Mouse (Mus musculus) c-Kit-positive CD71-positive TER-119-negative erythroid progenitor cells, embryonic 14.5 days (primary cell): ENCODE results near the gene Sult5a1.
"Not testable (repeated sequence)": the region's sequence is repeated elsewhere in the genome, so short reads cannot be mapped to it uniquely, and the experiment has no call there.

Experiments used
- DNase-seq: peaks from one replicate; pipeline ENCODE4 v3.0.0-alpha.2; 2013; ENCODE audit warnings: low read depth

The Sult5a1 gene

DNA sequence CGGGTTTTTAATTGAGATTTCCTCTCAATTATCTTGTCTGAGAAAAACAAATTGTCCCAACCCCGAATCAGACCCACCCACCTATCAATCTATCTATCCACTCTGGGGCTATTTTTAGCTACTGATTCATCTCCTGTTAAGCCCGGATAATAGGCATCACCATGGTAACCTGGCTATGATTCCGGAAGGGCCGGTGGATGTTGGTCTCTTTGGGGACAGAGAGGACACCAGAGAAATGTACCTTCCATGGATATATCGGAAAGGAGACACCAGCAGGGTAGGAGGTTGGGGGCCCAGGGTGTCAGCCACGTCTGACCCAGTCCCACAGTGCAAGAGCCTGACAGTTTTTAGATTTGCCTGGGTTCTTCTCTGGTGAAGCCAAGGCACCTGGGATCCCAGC lies 22.7 kb downstream of the Sult5a1 start:
- no peak for DNase-seq

DNA sequence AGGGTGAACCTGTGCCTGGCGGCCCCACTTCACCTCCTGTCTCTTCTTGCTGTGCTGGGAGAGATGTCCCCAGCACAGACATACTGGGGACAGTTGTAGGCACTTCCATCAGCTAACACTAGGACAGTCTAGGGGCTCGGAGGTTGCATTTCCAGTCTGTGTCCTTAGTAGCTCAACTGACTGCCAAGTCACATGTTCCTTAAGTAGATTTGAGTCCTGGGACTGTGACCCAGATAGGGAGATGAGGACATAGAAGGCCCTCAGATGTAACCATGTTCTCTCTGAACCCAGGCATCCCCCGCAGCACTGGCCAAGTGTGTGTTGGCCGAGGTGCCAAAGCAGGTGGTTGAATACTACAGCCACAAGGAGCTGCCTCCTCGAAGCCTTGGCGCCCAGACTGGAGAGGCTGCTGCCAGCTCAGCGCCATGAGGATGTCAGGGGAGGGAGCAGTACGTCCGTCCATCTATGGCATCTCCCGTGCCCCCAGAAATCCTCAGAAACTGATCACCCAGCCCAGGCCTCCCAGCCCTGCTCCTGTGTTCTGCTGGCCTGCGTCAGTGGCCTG lies 23.9 kb downstream of the Sult5a1 start:
- DNase-seq = no peak

DNA sequence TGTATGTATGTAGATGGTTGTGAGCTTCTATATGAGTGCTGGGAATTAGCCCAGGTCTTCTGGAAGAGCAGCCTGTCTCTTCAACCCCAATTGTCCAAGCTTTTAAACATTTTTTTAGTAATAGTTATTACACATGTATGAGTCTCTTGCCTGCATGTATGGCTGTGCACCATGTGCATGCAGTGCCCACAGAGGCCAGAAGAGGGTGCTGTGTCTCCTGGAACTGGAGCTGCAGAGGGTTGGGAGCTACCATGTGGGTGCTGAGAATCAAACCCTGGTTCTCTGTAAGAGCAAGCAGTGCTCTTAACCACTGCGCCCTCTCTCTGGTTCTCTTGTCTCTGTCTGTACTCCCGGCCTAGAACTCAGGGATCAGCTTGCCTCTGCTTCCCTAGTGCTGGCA lies 25.2 kb downstream of the Sult5a1 start:
- DNase-seq = no peak

DNA sequence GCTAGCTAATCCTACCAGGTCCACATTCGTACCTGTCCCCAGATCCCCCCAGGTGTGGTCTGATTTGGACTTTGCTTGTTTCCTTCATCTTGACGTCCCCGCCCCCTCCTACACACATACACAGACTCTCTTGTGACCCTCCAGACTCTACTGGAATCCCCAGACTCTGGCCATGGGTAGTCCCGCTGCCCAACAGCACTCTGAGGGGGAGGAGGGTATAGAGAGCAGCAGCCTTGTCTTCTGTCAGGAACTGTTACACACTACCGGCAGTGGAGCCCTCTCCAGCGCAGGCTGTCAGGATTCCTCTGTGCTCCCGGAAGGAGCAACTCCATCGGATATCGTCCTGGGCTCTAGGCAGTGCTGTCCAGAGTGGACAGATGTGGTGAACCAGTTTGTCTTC lies 27.1 kb downstream of the Sult5a1 start:
- no peak for DNase-seq

DNA sequence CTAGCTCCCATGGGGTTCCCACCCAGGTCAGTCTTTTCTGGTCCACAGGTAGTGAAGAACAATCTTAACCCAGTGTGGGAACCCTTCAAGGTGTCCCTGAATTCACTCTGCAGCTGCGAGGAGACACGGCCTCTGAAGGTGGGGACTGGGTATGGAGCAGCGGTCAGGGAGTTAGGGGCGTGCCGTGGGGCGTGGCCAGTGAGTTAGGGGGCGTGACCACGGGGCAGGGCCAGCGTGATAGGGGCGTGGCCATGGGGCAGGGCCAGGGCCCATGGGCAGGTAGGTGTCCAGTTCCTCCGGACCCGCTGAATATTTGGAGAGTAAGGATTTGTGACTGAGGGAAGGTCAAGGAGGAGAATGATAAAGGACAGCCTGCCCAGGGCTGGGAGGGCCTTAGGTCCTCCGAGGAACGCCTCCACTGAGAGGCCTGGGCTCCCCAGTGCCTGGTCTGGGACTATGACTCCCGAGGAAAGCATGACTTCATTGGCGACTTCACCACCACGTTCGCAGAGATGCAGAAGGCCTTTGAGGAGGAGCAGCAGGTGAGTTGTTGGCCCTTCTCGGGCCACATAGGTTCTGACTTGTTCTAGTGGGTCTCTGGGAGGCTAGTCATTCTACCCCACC lies 31.8 kb downstream of the Sult5a1 start:
- no peak for DNase-seq

DNA sequence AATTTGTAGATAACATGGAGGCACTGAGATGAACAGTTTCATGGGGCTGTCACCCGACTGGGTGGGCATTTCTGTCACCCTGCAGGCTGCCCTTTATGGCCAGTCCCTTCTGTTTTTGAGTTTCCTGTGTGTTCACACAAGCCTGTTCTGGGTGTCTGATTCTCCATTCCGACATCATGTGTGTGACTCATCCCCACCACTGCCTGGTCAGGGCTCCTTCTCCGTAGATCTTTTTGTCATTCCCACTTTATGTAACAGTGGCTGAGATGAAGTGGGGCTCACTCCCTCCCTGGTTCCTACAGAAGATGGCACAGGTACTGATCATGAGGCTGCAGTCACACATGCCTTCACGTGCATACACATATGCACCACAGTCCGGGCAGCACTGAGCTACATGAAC lies 35.4 kb downstream of the Sult5a1 start:
- no peak for DNase-seq

DNA sequence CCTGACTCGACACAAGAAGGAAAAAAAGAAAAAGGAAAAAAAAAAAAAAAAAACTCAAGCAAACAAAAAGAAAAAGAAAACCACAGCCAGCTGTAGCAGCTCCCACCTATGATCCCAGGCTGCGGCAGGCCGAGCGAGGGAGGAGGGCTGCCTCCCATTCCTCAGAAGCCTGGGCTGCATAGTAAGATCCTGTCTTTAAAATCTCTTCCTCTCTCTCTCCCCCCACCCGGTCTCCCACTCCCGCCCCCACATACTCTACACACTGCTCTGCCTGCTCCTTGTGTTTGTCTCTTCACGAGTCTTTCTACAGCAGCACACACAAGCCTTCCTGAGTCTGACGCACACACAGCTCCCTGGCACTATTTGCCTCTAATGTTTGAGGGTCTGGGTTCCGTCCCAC lies 36.1 kb downstream of the Sult5a1 start:
- DNase-seq = no peak

DNA sequence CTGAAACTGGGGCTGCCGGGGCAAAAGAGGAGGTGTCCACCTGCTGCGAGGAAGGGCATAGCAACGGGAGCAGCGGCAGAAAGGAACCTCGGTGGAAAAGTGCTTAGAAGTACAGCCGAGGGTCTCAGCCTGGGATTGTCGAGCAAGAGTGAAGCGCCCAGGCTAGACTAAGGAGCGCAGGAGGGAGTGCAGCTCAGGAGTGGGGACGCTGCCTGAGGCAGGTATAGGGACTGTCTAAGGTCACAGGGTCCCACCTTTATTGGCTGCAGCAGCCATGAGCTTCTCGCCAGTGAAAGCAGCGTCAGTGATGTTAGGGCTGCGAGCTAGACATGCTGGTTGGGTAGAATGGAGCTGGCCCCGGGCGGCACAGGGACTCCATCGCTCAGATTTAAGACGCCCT lies 40.4 kb downstream of the Sult5a1 start:
- DNase-seq = no peak

DNA sequence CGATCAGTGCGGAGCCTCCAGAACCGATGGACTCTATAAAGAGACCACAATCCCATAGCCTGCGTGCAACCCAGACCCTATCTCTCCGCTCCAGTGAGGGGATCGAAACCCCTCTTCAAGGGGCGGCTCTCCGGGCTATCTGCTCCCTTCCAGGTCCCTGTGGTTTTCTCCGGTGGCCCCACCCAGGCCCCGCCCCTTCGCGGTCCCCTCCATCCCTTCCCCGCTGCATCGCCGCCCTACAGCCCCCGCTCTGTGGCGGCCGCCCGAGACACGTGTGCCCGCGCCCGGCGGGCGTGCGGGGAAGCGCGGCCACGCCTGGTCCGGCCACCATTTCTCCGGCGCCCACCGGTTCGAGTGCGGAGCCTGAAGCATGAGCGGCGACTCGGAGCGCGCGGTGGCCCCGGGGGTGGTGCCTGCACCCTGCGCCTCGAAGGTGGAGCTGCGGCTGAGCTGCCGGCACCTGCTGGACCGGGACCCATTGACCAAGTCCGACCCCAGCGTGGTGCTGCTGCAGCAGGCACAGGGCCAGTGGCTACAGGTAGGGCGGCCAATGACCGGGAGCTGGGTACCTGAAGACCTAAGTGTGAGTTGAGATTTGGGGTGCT lies 40.9 kb downstream of the Sult5a1 start, which contains the start of gene Cpne7:
TSS of gene Cpne7 (plus strand) at position 248 of the 605 bp plus-strand sequence.
- no peak for DNase-seq

DNA sequence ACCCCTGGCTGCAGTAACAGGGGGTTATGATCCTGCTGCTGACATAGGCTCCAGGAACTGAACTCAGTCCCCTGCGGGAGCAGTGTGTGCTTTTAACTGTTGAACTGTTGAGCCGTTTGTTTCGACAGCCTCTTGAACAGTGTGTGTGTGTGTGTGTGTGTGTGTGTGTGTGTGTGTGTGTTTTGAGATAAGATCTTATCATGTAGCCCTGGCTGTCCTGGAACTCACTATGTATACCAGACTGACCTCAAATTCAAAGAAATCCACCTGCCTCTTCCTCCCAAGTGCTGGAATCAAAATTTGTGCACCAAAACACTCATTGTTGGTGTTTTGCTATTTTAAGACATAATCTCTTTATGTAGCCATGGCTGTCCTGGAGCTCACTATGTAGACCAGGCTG lies 43.5 kb downstream of the Sult5a1 start:
- no peak for DNase-seq

DNA sequence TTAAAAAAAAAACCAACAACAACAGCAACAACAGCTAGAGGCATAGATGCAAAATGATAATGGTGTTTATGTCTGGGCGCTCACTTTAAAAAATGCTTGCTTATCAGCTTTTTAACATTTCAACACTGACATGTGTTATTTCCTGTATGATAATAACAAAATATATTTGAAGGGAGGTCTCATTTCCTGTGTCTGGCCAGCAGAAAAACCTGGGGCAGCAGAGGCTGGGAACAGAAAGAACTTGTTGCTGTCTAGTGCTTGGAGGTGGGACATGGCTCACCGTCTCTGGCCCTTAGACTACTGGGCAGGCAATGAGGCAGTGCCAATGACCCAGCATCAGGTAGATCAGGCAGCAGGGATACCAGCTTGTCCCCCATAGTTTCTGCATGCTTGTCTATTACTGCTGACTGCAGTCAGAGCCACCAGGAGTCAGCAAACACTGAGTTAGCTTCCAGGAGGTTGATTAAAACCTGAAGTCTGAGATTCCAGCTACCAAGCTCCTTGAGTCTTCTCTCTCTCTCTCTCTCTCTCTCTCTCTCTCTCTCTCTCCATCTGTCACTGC lies 44.1 kb downstream of the Sult5a1 start:
- no peak for DNase-seq

DNA sequence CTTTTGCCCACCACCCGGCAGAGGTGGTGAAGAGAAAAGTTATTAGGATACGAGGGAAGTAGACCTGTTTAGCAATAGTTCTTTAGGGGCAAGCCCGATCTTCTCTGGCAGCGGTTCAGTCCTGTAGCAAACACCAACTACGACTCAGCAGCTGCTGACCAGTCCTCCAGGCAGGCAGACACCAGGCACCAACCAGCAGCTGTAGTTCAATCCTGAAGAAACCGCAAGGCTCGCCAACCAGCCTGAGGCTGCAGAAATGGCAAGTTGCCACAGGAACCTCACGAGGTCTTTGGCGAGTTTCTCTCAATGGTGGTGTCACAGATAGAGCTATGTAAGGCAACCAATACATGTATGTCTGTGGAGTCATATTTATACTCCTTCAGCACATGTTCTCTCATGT lies 45.2 kb downstream of the Sult5a1 start:
- no peak for DNase-seq

DNA sequence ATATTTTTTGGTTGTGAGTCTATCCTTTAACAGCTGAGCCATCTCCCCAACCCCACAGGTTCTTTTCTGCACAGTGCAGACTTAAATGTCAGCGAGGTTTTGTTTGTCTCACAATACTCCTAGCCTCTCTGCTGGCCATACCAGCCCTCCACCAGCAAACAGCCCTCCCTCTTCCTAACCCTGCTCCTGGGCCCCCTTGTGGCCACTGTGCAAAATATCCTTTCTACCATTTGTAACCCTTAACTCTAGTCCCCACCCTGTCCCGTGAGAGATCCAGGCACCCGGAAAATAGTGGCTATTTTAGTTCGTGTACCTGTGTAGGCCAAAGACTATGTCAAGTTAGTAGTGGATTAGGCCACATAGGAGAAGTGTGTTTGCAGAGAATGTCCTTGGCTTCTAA lies 47.5 kb downstream of the Sult5a1 start:
- no peak for DNase-seq

DNA sequence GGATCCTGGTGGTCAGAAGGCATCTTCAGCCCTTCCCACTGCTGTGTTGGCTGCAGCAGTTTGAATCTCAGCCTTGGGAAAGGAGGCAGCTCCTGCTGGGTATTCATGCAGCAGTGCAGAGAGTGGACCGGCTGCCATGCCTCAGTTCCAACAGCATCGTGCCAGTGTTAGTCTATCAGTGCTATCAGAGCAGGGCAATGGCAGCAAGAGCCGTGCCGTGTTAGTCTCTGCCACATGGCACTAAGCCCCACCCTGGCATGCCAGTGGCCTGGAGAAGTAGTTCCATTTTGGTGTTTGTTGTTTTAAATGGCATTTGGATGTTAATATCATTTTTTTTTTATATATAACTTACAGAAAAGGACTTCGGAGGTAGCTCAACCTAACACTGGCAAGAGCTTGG lies 49.2 kb downstream of the Sult5a1 start:
- DNase-seq = no peak

DNA sequence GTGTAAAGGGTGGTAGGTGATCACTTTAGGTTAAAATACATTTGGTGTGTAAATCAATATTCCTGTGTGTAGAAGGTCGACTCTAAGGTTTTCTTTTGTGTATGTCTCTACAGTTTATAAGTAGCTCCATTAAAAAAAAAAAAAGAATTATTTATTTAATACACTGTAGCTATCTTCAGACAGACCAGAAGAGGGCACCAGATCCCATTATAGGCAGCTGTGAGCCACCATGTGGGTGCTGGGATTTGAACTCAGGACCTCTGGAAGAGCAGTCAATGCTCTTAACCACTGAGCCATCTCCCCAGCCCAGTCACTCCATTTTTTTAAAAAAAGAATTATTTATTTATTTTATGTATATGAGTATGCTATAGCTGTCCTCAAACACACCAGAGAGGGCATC lies 50.1 kb downstream of the Sult5a1 start:
- DNase-seq = no peak

DNA sequence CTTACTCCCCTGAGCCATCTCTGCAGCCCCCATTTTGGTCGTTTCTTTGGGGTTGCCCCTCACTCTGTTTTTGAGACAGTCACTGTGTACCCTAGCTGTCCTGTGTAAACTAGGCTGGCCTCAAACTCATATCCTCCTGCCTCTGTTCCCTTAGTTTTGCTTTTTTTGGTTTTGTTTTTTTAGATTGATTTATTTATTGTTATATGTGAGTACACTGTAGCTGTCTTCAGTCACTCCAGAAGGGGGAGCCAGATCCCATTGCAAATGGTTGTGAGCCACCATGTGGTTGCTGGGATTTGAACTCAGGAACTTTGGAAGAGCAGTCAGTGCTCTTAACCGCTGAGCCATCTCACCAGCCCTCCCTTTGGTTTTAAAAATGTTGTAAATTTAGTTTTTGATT lies 51.6 kb downstream of the Sult5a1 start:
- no peak for DNase-seq

DNA sequence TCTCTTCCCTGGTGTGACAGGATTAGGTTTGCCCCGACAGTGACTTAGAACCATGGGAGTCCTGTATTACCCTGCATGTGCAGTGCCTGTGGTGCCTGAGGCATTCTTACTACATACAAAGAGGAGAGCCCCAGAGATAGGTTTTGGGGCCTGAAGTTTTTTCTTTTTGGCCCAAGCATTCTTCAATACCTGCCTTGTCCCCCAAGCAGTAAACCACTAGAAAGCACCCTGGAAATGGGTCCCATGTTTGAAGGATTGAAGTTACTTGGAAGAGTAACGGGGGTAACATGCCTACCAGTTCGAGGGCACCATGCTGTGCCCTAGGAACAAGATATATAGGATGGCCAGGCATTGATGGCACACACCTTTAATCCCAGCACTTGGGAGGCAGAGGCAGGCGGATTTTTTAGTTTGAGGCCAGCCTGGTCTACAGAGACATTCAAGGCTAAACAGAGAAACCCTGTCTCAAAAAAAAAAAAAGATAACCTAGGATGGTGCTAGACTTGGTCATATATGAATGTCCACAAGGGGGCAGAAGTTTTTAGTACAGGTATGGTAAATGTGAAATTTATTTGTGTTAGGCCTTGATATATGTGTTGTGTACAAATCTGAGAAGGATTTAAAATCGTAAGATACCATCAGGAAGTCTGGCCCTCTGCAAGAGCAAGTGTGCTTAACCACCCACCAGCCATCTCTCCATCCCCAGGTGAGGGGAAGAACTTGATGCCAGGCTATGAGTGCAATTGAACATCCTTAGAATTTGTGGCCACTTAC lies 52.4 kb downstream of the Sult5a1 start:
- peak; percentile 77 for DNase-seq

DNA sequence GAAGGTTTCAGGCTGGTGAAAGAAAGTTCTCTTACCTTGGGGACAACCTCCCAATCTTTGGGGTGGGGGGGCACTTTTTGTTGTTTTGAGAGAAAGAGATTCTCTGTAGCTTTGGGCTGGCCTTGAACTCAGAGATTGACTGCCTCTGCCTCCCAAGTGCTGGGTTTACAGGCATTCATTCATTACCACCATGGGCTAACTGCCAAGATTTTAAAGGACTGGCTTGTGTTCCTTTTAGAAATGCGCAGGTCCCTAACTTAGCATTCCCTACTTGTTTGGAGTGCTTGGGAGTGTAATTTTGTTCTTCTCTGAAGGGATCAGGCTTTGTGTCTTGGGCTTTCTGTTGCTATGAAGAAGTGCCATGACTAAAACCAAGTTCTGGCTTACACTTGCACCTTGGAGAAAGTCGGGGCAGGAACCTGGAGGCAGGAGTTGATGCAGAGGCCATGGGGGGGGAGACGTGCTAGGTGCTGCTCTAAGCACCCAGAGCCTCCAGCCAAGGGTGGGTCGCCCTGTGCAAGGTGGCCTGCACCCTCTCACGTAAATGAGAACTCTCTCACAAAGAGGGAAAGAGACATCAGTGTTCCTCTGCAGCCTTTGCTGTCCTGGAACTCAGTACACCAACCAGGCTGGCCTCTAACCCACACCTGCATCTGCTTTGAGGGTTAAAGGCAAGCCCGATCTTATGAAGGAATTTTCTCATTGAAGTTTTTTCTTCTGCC lies 53.9 kb downstream of the Sult5a1 start:
- no peak for DNase-seq

DNA sequence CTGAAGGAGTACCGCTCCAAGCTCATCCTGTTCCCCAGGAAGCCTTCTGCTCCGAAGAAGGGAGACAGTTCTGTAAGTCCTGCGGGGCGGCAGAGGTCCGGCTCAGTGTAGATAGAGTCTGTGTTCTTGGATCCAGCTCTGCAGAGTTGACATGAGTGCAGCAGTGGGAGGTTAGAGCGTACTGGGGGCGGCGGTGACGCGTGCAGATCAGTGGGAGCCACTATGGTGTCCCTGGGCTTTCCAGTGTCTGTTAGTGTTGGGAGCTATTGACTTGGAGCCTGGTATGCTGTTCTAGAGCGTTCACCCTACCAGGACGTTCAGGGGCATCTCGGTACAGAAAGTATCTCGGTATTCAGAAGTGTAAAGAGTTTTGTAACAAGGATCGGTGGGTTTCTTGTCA lies 54.8 kb downstream of the Sult5a1 start:
- no peak for DNase-seq

DNA sequence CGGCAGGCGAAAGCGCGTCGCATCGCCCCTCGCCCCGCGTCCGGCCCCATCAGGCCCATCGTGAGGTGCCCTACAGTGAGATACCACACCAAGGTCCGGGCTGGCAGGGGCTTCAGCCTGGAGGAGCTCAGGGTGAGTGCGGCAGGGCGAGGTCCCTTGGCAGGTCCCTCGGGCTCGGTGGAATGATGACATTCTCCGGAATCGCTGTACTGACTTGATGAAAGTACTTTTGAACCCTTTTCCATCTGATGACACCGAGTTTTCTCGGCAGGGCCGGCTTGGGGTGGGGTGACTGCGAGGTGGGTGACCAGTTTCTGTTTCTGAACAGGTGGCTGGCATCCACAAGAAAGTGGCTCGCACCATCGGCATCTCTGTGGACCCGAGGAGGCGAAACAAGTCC lies 55.3 kb downstream of the Sult5a1 start:
- not testable (repeated sequence) for DNase-seq

DNA sequence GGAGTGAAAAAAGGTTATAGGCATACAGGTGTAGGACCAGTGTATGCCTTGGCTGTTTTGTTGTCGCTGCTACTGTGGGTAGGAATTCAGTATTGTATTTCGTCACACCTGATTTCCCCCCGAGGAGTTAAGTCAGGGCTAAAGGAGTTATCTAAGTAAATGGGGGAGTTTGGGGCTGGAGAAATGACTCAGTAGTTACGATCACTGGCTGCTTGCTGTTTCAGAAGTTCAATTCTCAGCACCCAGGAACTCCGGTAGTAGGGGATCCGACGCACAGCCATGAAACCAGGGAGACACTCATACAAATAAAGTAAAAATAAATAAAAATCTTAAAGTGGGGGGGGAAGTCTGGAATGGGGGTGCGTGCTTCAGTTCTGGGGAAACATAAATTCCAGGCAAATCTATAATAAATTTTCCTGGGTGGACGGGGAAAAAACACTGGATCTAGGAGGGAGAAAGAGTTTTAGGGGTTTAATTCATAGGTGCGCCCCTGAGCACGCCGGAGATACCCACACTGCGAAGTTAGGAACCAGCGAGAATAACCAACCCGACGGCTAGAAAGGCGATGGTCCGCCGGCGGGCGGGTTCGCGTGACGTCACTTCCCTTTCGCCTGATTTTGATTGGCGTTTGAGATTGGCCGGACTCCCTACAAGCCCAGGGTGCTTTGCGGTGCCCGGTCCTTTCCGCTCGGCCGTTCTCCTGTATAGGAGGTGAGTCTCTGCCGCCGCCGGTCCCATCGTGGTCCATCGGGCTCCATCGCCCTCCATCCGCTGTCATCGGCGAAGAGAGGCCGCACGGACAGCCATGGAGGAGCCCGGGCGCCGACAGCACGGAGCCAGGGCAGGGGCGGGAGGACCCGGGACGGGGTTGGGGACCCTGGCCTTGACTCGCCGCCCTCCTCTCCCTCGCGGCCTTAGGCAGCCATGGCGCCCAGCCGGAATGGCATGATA lies 56.1 kb downstream of the Sult5a1 start, which contains the start of gene Rpl13:
TSS of gene Rpl13 (plus strand) at position 616 of the 951 bp plus-strand sequence.
- DNase-seq = peak; percentile 87
